In genomic region chr8:104387501-104387900, GRCm38 (mm10) we compare ENCODE assay signal across 16 mouse cellular contexts. TPM values are rescaled to one million over a fixed set of nuclear protein-coding genes. Genes with fewer than 3 reads are reported as not detected.
DNase-seq lines count a peak whose midpoint lies in the region; ATAC-seq and TF ChIP-seq lines count a peak whose summit lies in the region.
"Had no signal": no experiment of that assay in that cellular context is flagged by ENCODE, and none has a peak within 500 bp of the region (broad histone marks: within the 10 kb centered on the region; RNA-seq: fewer than 3 reads in every experiment).

No protein-coding gene starts in this region.

- no peaks in the 10 kb centered on the region for H3K36me3 ChIP-seq in embryonic facial prominence, embryonic 12.5 days
- peaks cover 7% of the 10 kb centered on the region; the same call in 1 of the 2 replicates for H3K36me3 ChIP-seq in embryonic facial prominence, embryonic 10.5 days (replicated peaks)
- H3K36me3 ChIP-seq in kidney, embryonic 16.5 days (ENCODE audit: insufficient read depth, low read length): no peaks in the 10 kb centered on the region
- H3K36me3 ChIP-seq in E14TG2a.4 (ENCODE audit: insufficient read depth, low read length): no peaks in the 10 kb centered on the region; the same call in 1 of the 2 replicates
- no peaks in the 10 kb centered on the region for H3K36me3 ChIP-seq in intestine, embryonic 15.5 days
- H3K36me3 ChIP-seq in midbrain, embryonic 13.5 days: no peaks in the 10 kb centered on the region
- H3K36me3 ChIP-seq: liver, embryonic 13.5 days had no signal

- 45% methylated on average over 7 of the region's 7 CpGs for WGBS in embryonic facial prominence, embryonic 12.5 days
- WGBS in embryonic facial prominence, embryonic 10.5 days: 59% methylated on average over 7 of the region's 7 CpGs
- 55% methylated on average over 7 of the region's 7 CpGs for WGBS in kidney, embryonic 16.5 days
- 43% methylated on average over 7 of the region's 7 CpGs for WGBS in intestine, embryonic 15.5 days
- 68% methylated on average over 7 of the region's 7 CpGs for WGBS in midbrain, embryonic 13.5 days

- H3K4me2 ChIP-seq in embryonic facial prominence, embryonic 12.5 days (replicated peaks): no peak overlapping the region
- H3K4me2 ChIP-seq in kidney, embryonic 16.5 days (replicated peaks; ENCODE audit: low read depth, low read length): no peak overlapping the region
- H3K4me2 ChIP-seq in intestine, embryonic 15.5 days (replicated peaks): no peak overlapping the region
- H3K4me2 ChIP-seq in midbrain, embryonic 13.5 days (replicated peaks): no peak overlapping the region
- H3K4me2 ChIP-seq: hindbrain, embryonic 14.5 days; liver, embryonic 13.5 days had no signal

- no peak for ATAC-seq in embryonic facial prominence, embryonic 12.5 days (ENCODE audit: insufficient number of reproducible peaks, insufficient read depth, low FRiP score, low TSS enrichment)
- no peak for ATAC-seq in kidney, embryonic 16.5 days (ENCODE audit: low FRiP score, low TSS enrichment)
- 0 out of 2 replicates have a peak, but pooled peaks have one; percentile 11 for ATAC-seq in intestine, embryonic 15.5 days
- ATAC-seq in midbrain, embryonic 13.5 days: no peak

- DNase-seq in embryonic facial prominence, embryonic 10.5 days (ENCODE audit: low spot score): no peak
- no peak for DNase-seq in kidney, postnatal 4 days
- no peak for DNase-seq in frontal cortex, postnatal 36 days (ENCODE audit: low spot score in 2 of 2)
- DNase-seq: cerebellum, adult 11 months; gastrocnemius, postnatal 36 days; heart, postnatal 36 days; liver, embryonic 13.5 days; retina, postnatal 1 day; right cerebral cortex, postnatal 4 days; thymus, postnatal 36 days had no signal

- H3K9me3 ChIP-seq in embryonic facial prominence, embryonic 12.5 days: no peaks in the 10 kb centered on the region
- H3K9me3 ChIP-seq in embryonic facial prominence, embryonic 10.5 days: no peaks in the 10 kb centered on the region
- no peaks in the 10 kb centered on the region for H3K9me3 ChIP-seq in kidney, embryonic 16.5 days (ENCODE audit: low read length)
- H3K9me3 ChIP-seq in E14TG2a.4 (ENCODE audit: low read length): no peaks in the 10 kb centered on the region
- no peaks in the 10 kb centered on the region for H3K9me3 ChIP-seq in intestine, embryonic 15.5 days
- no peaks in the 10 kb centered on the region for H3K9me3 ChIP-seq in midbrain, embryonic 13.5 days
- H3K9me3 ChIP-seq: liver, embryonic 13.5 days had no signal

- no peak overlapping the region for H3K9ac ChIP-seq in embryonic facial prominence, embryonic 12.5 days
- H3K9ac ChIP-seq in kidney, embryonic 16.5 days (replicated peaks; ENCODE audit: low read length): no peak overlapping the region
- H3K9ac ChIP-seq in intestine, embryonic 15.5 days: no peak overlapping the region
- no peak overlapping the region for H3K9ac ChIP-seq in midbrain, embryonic 13.5 days (replicated peaks)
- H3K9ac ChIP-seq: hindbrain, embryonic 14.5 days; liver, embryonic 13.5 days had no signal

- H3K27me3 ChIP-seq in embryonic facial prominence, embryonic 12.5 days: no peaks in the 10 kb centered on the region
- H3K27me3 ChIP-seq in embryonic facial prominence, embryonic 10.5 days (replicated peaks; ENCODE audit: low read depth, poor library complexity, severe bottlenecking): no peaks in the 10 kb centered on the region
- H3K27me3 ChIP-seq in kidney, embryonic 16.5 days (ENCODE audit: insufficient read depth, low read length): no peaks in the 10 kb centered on the region
- H3K27me3 ChIP-seq in E14TG2a.4 (ENCODE audit: insufficient read depth, low read length): no peaks in the 10 kb centered on the region
- no peaks in the 10 kb centered on the region for H3K27me3 ChIP-seq in intestine, embryonic 15.5 days (replicated peaks)
- no peaks in the 10 kb centered on the region for H3K27me3 ChIP-seq in midbrain, embryonic 13.5 days
- H3K27me3 ChIP-seq: liver, embryonic 13.5 days had no signal

- no peak for TF ChIP-seq CTCF in E14TG2a.4 (conservative IDR thresholded peaks at IDR 0.05; ENCODE audit: low read length)

- H3K4me3 ChIP-seq in embryonic facial prominence, embryonic 12.5 days: no peak overlapping the region
- H3K4me3 ChIP-seq in embryonic facial prominence, embryonic 10.5 days: no peak overlapping the region
- H3K4me3 ChIP-seq in kidney, embryonic 16.5 days (ENCODE audit: low read length): no peak overlapping the region
- H3K4me3 ChIP-seq in E14TG2a.4 (replicated peaks; ENCODE audit: low read length): peak overlapping the region; percentile 60
- H3K4me3 ChIP-seq in intestine, embryonic 15.5 days (replicated peaks): no peak overlapping the region
- no peak overlapping the region for H3K4me3 ChIP-seq in midbrain, embryonic 13.5 days (replicated peaks)
- H3K4me3 ChIP-seq: liver, embryonic 13.5 days had no signal

- 0 out of 2 replicates have a peak overlapping the region, but pooled peaks have one; percentile 37 for H3K27ac ChIP-seq in embryonic facial prominence, embryonic 12.5 days
- no peak overlapping the region for H3K27ac ChIP-seq in embryonic facial prominence, embryonic 10.5 days (replicated peaks)
- 0 out of 2 replicates have a peak overlapping the region, but pooled peaks have one; percentile 29 for H3K27ac ChIP-seq in kidney, embryonic 16.5 days (ENCODE audit: low read length)
- H3K27ac ChIP-seq in intestine, embryonic 15.5 days: 0 out of 2 replicates have a peak overlapping the region, but pooled peaks have one; percentile 14
- no peak overlapping the region for H3K27ac ChIP-seq in midbrain, embryonic 13.5 days
- H3K27ac ChIP-seq: hindbrain, embryonic 14.5 days; liver, embryonic 13.5 days had no signal

- H3K4me1 ChIP-seq in embryonic facial prominence, embryonic 12.5 days: peaks cover 34% of the 10 kb centered on the region
- peaks cover 43% of the 10 kb centered on the region for H3K4me1 ChIP-seq in embryonic facial prominence, embryonic 10.5 days
- peaks cover 45% of the 10 kb centered on the region for H3K4me1 ChIP-seq in kidney, embryonic 16.5 days (ENCODE audit: insufficient read depth, low read length)
- H3K4me1 ChIP-seq in E14TG2a.4 (replicated peaks; ENCODE audit: low read depth, low read length): peaks cover 63% of the 10 kb centered on the region
- H3K4me1 ChIP-seq in intestine, embryonic 15.5 days (replicated peaks): peaks cover 40% of the 10 kb centered on the region
- peaks cover 30% of the 10 kb centered on the region for H3K4me1 ChIP-seq in midbrain, embryonic 13.5 days (replicated peaks)

RNA-seq across cellular contexts. Expression of gene Cmtm4, which starts 8.1 kb away (rescaled TPM):
- polyA plus RNA-seq in embryonic facial prominence, embryonic 12.5 days (2016; fragmentation: Nextera tagmentation; extraction: Ambion mirVana): 3.0 and 3.3 TPM in 2 replicates
- 2.2 and 2.4 TPM in 2 replicates for polyA plus RNA-seq in embryonic facial prominence, embryonic 10.5 days (2016; fragmentation: Nextera tagmentation; extraction: Ambion mirVana)
- 3.4 and 3.6 TPM in 2 replicates for polyA plus RNA-seq in kidney, embryonic 16.5 days (2015; fragmentation: Nextera tagmentation; extraction: Ambion mirVana)
- 6.3 and 6.9 TPM in 2 replicates for polyA plus RNA-seq in intestine, embryonic 15.5 days (2015; fragmentation: Nextera tagmentation; extraction: Ambion mirVana)
- polyA plus RNA-seq in midbrain, embryonic 13.5 days (2015; fragmentation: Nextera tagmentation; extraction: Ambion mirVana): 1.8 TPM in 2 replicates

RNA-seq across cellular contexts. Expression of gene Cmtm3, which starts 48.3 kb away (rescaled TPM):
- 168 and 173 TPM in 2 replicates for polyA plus RNA-seq in embryonic facial prominence, embryonic 12.5 days (2016; fragmentation: Nextera tagmentation; extraction: Ambion mirVana)
- 93.4 and 105 TPM in 2 replicates for polyA plus RNA-seq in embryonic facial prominence, embryonic 10.5 days (2016; fragmentation: Nextera tagmentation; extraction: Ambion mirVana)
- polyA plus RNA-seq in kidney, embryonic 16.5 days (2015; fragmentation: Nextera tagmentation; extraction: Ambion mirVana): 172 and 174 TPM in 2 replicates
- 111 and 126 TPM in 2 replicates for polyA plus RNA-seq in intestine, embryonic 15.5 days (2015; fragmentation: Nextera tagmentation; extraction: Ambion mirVana)
- 31.4 and 34.9 TPM in 2 replicates for polyA plus RNA-seq in midbrain, embryonic 13.5 days (2015; fragmentation: Nextera tagmentation; extraction: Ambion mirVana)

RNA-seq across cellular contexts. Expression of gene Dync1li2, which starts 55.3 kb away (rescaled TPM):
- polyA plus RNA-seq in embryonic facial prominence, embryonic 12.5 days (2016; fragmentation: Nextera tagmentation; extraction: Ambion mirVana): 87.3 and 89.1 TPM in 2 replicates
- 69.3 and 74.4 TPM in 2 replicates for polyA plus RNA-seq in embryonic facial prominence, embryonic 10.5 days (2016; fragmentation: Nextera tagmentation; extraction: Ambion mirVana)
- 59.0 and 62.7 TPM in 2 replicates for polyA plus RNA-seq in kidney, embryonic 16.5 days (2015; fragmentation: Nextera tagmentation; extraction: Ambion mirVana)
- polyA plus RNA-seq in intestine, embryonic 15.5 days (2015; fragmentation: Nextera tagmentation; extraction: Ambion mirVana): 46.0 and 46.1 TPM in 2 replicates
- 120 and 124 TPM in 2 replicates for polyA plus RNA-seq in midbrain, embryonic 13.5 days (2015; fragmentation: Nextera tagmentation; extraction: Ambion mirVana)

Comparison
In these comparisons a context has a peak if more than half of its experiments do, and no peak if none do; other contexts are left out.
1. H3K27ac ChIP-seq: peak in embryonic facial prominence, embryonic 12.5 days (single experiment), kidney, embryonic 16.5 days (single experiment) and intestine, embryonic 15.5 days (single experiment); none in embryonic facial prominence, embryonic 10.5 days (single experiment) and midbrain, embryonic 13.5 days (single experiment).